Mouse (Mus musculus) frontal cortex, postnatal 10 days (tissue): ENCODE results near the gene Nacc1.
"Not testable (repeated sequence)": the region's sequence is repeated elsewhere in the genome, so short reads cannot be mapped to it uniquely, and the experiment has no call there.

Source experiments
- DNase-seq, 2 experiments: peaks; one replicate each; pipeline ENCODE4 v3.0.0; 2022; ENCODE audit warnings: low spot score in 2 of 2, mixed read lengths in 1 of 2

Gene Nacc1

GRCm38 (mm10) chr8:84698929-84699401 is 11.3 kb upstream of the Nacc1 start:
- no peak for DNase-seq

GRCm38 (mm10) chr8:84698288-84698687 is 10.6 kb upstream of the Nacc1 start:
- no peak for DNase-seq

DNA sequence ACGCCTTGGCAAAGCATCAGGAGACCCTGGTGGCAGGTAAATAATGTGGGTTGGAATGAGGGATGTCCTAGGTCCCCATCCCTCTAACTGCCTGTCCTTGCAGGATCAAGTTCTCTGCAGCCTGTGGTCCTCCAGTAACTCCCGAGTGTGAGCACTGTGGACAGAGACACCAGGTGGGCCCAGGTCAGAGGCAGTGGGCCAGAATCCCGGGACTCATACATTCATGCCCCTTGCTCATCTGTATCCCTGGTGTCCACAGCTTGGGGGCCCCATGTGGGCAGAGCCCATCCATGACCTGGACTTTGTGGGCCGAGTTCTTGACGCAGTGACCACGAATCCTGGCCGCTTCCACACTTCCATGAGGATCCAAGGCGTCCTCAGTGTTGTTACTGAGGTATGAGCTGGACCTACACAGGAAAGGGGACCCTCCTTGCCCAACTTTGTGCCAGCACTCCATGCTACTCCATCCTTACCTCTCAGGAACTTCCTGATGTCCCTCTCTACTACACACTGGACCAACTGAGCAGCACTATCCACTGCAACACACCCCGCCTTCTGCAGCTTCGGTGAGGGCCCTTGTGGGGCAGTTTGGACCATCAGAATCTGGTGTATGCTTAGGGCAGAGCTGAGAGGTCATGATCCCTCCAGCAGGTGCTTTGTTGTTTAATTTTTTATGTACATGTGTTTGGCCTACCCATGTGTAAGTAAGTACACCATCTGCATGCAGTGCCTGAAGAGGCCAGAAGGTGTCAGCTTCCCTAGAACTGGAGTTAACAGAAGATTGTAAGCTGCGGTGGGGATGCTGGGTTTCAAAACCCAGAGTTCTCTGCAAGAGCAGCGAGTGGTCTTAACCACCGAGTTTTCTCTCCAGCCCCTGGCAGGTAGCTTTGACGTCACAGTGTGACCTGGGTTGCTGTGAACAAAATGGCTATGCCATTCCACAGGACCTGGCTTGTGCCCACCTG is 9.8 kb upstream of the Nacc1 start:
- no peak for DNase-seq

DNA sequence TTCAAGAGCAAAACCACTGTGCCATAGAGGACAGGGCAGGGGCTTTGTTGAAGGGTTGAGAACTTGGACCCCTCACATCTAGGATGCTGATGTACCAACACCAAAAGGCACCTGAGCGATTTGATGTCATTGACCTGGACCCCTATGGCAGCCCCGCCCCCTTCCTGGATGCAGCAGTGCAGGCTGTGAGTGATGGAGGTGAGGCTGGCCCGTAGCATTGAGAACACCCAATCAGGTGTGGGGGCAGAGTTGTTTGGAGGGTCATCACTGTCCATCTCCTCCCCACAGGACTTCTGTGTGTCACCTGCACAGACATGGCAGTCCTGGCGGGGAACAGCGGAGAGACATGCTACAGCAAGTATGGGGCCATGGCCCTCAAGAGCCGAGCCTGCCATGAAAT is 7.5 kb upstream of the Nacc1 start:
- DNase-seq, result no peak

DNA sequence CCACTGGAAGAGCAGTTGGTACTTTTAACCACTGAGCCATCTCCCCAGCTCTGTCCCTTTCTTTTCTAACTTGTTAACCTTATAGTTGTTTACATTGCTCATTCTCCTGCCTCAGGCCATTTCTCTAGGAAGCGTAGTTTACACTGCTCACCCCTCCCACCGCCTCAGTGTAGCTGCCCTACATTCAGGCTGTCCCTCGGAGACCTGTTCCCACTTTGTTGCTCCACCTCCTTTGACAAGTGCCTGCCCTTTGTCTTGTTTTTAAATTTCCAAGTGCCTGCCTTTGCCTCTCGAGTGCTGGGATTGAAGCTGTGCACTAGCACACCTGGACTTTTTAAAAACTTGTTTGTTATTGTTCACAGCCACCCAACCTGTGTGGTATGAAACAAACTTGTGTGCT is 5.7 kb upstream of the Nacc1 start:
- no peak for DNase-seq

DNA sequence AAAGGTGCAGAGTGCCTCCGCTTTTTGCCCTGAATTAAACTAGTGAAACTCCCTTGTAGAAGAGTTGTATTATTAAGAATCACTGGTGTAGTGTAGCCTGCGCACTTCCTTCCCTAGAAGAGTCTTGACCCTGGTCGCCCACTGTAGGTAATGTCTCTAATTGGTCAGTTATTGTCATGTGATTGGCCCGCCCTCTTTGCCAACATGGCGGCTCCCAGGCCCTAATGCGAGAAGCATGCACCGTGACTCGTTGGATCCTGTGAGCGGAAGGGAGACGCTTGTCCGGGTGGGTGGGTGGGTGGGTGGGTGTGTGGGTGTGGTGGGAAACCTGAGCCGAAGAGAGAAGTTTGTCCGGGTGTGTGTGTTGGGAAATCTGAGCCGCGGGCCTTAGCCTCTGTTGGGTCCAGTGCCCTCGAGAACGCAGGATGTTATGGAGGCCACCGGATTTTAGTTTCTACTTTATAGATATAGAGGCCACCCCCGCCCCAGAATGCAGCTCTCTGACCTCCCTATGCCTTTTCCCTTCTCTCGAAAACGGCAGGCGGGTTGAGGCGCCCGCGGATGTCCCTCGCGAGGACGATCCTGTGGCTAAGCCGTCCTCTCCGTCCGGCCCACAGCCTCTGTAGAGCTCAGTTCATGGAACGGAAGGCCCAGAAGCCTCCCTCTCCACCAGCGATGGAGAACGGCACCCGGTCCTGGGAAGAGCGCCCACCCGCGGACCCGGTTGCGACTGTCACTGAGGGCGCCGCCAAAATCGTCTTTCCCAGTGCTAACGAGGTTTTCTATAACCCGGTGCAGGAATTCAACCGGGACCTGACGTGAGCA is 1.6 kb upstream of the Nacc1 start:
- DNase-seq, result peak; percentile 88 to 89

DNA sequence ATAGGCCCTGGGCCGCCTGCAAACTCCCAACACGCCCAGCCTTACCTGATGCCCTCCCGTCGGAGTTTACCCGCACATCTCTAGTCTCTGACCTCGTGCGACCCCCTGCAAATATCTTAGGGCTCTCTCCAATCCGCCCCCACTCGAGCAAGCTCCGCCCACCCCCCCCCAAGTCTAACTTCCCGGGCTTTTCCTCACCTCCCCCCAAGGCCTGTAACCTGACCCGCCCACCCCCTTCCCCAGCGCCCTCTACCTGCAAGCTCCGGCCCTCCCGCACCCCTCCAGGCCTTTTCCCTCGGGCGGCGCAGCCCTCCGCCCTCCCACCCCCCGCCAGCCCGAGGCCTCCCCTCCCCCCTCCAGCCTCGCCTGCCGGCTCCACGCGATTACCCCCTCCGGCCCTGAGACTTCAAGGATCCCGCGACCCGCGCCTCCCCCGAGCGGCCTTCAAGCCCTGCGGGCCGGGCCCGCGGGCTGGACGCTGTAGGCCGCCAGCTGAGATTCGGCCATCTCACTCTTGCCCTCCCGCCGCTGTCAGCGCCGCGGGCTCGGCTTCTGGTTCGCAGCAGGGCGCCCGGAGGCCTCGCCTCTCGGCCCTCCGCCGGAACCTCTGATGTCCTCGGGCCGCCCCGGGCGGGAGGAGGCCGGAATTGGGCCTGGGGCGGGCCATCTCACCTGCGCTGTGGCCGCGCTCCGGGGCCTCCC is 508 bp downstream of the Nacc1 start:
- no peak for DNase-seq

GRCm38 (mm10) chr8:84686191-84687002 is 1.3 kb downstream of the Nacc1 start, which contains the start of gene Trmt1:
Gene Trmt1 (plus strand): TSS chr8:84686307.
- no peak for DNase-seq

- no peak for DNase-seq
These were observed 3.1 kb downstream of the Nacc1 start for GRCm38 (mm10) chr8:84684537-84684936.

GRCm38 (mm10) chr8:84682257-84682656 is 5.4 kb downstream of the Nacc1 start:
- no peak for DNase-seq

DNA sequence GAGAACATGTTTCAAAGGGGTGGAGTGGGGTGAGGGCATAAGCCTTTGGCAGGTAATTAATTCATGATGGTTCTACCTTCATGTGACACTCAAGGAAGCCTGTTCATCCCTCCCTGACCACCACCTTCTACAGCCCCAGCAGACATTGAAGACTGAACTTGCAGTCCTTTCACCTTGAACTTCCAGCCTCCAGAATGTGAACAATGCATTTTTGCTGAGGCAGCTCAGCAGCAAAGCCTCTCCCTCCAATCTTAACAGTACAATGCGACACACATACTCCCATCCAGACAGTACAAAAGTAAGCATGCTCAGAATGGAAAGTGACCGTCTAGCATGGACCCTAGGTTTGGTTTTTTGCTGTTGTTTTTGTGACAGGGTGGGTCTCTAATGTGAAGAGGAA is 6.2 kb downstream of the Nacc1 start:
- DNase-seq, result no peak

- no peak for DNase-seq
These were observed 10.4 kb downstream of the Nacc1 start for GRCm38 (mm10) chr8:84677305-84677704.

DNA sequence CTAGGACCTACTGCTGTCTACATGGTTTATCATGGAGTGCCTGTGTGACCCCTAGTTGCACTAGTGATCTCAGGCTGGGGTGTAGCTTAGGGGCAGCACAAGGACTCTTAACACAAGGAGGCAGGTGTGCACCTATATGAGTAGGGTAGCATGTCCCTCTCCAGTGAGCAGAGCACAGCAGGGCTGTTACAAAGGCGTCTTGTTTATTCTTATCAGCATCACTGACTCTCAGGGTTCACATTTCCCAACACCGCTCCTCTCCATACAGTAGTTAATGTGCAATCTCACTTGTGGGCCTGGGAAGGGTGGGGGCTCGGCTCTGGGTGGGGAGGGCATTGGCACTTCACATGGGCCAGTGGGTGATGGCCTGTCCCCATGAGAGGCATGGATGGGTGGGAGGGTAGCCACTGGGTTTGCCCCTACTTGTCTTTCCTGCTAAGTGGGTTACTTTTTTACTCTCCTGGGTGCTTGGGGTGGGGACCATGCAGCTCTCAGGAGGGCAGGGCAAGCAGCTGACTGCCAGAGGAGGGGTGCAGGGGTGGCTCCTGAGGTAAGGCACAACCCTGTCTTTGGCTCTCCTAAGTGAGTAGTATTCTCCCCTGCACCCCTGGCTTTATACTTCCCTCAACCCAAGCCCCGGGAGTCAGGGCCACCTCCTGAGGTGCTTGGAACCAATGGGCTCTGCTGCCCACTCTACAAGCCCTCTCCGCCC is 17.2 kb downstream of the Nacc1 start:
- not testable (repeated sequence) for DNase-seq

DNA sequence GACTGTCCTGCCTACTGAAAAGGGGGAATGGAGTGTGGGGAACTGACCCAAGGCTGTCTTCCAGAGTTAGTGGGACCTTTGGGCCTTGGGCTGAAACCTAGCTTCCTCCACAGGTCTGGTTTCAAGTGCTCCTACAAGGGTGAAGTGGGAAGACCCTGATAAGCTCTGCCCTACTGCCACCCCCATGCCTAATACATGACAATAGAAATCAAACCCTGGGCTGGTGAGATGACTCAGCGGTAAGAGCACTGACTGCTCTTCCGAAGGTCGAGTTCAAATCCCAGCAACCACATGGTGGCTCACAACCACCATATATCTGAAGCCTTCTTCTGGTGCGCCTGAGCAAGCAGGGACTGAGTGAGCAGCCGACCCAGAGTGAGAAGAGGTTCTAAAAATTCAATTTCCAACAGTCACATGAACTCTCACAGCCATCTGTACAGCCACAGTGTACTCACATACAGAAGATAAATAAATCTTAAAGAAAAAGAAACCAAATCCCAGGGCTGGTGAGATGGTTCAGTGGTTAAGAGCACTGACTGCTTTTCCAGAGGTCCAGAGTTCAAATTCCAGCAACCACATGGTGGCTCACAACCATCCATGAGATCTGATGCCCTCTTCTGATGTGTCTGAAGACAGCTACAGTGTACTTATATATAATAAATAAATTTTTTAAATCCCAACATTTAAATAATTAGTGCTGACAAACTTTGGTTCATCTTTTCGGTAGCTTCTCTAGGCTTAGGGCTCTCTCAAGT is 18.8 kb downstream of the Nacc1 start:
- DNase-seq, result no peak

GRCm38 (mm10) chr8:84668081-84668480 is 19.6 kb downstream of the Nacc1 start:
- no peak for DNase-seq

DNA sequence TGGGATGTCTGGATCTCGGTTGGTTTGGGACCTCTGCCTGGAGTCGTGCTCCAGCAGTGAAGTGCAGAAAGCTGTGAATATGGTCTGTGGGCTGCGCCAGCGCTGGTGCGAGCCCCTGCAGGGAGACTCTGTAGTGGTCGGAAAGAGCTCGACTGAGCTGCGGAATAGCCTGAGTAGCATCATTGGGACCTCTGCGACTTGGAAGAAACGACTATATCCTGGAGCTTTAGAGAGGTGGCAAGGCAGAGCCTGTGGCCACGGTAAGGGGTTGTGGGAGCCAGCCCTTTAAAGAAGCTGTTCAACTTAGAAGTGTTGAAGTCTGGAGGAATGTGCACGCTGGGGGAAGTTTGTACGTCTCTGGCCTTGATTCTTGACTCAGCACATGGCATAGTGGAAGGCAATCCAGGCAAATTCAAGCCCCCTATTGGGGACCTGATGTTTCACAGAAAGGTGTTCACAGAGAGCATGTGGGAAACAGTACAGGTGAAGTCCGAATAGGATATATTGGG is 22.2 kb downstream of the Nacc1 start:
- no peak for DNase-seq

DNA sequence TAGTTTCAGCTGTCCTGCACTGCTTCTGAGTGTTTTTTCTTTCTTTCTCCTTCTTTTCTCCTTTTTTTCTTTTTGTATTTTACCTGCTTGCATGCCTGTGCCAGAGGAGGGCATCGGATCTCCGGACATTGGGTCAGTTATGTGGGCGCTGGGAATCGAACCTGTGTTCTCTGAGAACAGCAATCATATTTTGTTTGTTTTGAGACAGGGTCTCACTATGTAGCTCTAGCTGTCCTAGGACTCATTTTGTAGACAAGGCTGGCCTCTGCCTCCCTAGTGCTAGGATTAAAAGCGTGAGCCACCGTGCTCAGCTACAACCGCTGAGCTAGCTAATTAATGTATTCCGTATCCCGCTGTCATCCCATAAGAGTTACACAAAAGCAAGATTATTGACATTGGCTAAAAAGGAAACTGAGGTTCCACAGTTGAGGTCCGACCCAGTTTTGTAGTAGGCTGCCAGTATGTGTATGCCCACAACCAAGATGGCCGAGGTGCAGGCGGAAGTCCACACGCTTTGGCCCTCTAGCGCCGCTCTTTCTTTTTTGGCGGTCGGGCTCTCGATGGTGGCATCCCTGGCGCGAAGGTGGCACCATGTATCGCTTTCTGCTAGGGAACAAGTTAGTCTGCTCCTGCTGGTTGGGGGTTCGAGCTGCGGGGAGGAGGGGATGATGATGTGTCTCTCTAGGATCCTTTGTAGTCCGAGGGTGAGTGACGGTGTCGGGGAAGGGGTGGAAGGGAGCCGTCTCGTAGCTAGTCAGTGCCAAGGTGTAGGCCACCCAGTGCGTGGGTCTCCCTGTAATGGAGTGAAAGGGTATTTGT is 22.9 kb downstream of the Nacc1 start:
- peak; percentile 79 to 81 for DNase-seq
